Mouse (Mus musculus) bone marrow, adult 2 months (tissue): ENCODE measurements around the gene Ppp1r3c.
"Not testable (repeated sequence)": the region's sequence is repeated elsewhere in the genome, so short reads cannot be mapped to it uniquely, and the experiment has no call there.

Experiments
- CTCF ChIP-seq: fragments of 200-500 bp; IDR thresholded peaks from 2 replicates; pipeline ENCODE4 v1.5.1; 2011; ENCODE audit warnings: low read length, control low read depth; ENCODE audit not compliant: control insufficient read depth, insufficient read depth
- POLR2A ChIP-seq: fragments of 200-500 bp; IDR thresholded peaks from 2 replicates; pipeline ENCODE4 v1.6.1; 2011; ENCODE audit warnings: low read depth, mild to moderate bottlenecking, control low read depth, low read length, borderline replicate concordance; ENCODE audit not compliant: control insufficient read depth

- not testable (repeated sequence) for TF ChIP-seq POLR2A, CTCF
Measured at GRCm38 (mm10) chr19:36730414-36730813, 6.0 kb downstream of the Ppp1r3c start.
